Mouse (Mus musculus) gastrocnemius, adult 18-20 months (tissue): ENCODE measurements around the gene Vmn1r233. TPM values are rescaled to one million over a fixed set of nuclear protein-coding genes. Genes with fewer than 3 reads are reported as not detected.

Source experiments
- DNase-seq: peaks from one replicate; pipeline ENCODE4 v3.0.0; 2021; ENCODE audit warnings: low spot score
- long read RNA-seq, 2 experiments: library from polyadenylated mRNA; stranded (forward); transcript quantifications; one replicate each; pipeline ENCODE4 v2.0.0; 2021
- total RNA-seq, 2 experiments: library from RNA; stranded (reverse); gene quantifications; 2 replicates each; pipeline ENCODE4 v1.2.3; 2021

Gene Vmn1r233
- not detected for total RNA-seq
- long read RNA-seq, experiment 1 = 0 reads
- long read RNA-seq, experiment 2 = 0 reads

DNA sequence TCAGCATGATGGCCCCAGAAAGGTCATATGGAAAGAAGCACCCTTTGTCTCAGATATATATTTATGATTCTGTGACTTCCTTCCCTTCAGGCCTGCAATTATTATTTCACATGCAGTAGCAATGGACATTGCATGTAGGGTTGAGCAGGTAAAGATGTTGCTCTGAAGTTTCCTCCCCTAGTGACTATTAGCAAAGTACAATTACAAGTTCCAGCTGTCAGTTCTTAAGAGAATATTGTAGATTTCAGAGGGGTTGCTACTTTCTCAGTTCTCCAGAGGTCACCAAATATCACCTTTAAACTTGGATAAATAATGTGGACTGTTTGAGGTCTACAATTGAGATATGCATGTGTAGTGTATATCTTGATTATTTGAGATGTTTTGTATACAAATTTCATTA, at the start of gene Vmn1r233:
Vmn1r233 (minus strand) TSS at position 101 of the 400 bp plus-strand sequence.
- no peak for DNase-seq

GRCm38 (mm10) chr17:21018410-21019080, 22.3 kb upstream of the Vmn1r233 start:
- DNase-seq = no peak

DNA sequence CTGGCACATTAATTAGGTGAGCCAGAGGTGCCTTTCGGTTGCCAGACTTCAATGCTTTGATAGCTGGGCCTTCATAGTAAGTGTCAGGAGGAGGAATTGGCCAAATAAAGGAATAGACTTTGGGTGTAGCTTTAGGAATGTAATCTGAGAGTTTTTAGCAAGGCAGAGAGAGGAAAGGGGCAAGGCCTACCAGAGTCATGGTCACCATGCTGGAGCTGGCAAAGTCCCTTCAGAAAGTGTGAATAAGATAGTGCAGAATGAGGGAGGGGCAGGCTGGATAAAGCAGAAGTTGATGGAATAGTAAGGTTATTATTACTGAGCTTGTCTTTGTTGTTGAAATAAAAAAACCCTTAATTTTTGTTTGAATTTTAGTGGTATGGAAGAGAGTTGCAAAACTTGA, 13.5 kb upstream of the Vmn1r233 start:
- no peak for DNase-seq

DNA sequence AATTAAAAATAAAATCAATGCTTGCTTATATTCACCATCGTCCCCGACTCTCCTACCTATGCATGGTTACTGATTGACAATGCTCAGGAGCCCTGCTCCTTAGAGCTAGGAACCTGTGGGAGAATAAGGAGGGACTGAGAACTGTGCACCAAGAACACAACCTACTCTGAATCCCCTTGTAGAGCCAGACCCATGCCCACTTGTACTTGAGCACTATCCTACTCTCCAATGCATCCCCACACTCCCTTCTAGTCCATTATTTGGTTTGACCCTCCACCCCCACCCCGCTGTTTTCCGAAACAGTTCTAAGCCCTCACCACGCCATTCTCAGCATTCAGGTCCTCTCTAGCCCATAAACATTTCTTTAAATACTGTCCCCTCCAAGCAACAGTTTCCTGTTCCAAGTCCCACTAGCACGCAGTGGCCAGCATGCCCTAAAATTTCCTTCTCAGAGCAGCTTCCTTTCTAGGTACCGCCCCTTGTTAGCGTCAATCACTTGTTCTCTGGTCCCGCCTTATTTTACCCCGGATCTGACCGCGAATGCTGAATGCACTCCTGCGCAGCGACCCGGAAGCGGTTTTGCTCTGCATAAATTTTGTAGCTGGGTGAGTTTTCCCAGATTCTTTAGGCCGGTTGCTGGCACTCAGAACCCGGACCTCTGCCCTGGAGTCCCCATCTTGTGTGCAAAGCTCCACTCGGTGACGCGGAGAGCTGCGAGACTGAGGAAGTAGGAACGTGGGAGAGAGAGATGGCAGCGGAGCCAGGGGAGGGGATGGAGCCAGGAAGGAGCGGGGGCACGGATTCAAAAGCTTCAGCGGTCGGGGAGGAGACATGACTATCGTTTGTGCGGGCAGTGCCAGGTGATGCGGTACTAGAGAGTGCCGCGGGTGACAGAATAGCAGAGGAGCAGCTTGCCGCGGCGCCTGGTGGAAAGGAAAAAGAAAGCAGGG, 12.4 kb upstream of the Vmn1r233 start, which contains the start of gene Zfp160:
Zfp160 (plus strand) TSS at position 522 of the 950 bp plus-strand sequence.
- DNase-seq = peak; percentile 88

DNA sequence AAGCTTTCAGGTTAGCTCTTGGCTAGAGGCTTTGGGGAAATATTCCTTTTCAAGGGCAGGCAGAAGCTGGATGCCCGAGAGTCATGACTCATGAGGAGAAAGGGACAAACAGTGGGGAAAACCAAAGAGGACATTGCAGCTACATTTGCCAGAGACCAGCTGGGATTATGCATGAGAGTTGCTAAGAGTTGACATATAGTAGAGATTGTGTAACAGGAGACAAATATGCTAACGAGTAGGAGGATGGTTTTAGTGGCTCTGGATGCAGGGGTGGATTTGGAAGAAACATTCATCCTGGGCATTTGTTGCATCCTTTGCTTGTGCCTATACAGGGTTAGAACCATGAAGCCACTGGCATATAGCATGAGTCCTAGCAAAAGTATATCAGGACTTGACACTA, 2.5 kb downstream of the Vmn1r233 start:
- no peak for DNase-seq

DNA sequence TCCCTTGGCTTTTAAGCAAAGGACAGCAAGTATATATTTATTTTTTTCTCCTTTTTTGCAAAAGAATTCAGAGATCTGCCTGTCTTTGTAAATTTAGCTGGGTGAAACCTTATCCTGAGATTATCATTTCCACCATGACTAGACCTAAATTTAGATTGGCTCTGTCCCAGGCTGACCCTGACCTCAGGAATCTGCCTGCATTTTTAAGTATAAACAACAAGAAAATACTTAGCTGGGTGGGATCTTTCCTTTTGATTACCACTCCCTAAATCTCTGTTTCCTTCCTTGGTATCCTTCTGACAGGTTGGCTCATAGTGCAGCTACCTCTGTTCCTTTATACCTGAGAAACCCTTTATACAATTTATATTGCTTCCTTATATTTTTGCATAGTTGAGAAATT, 29.6 kb downstream of the Vmn1r233 start:
- DNase-seq = peak; percentile 20

- peak; percentile 15 for DNase-seq
Observed at GRCm38 (mm10) chr17:20965421-20965820, 30.8 kb downstream of the Vmn1r233 start.

DNA sequence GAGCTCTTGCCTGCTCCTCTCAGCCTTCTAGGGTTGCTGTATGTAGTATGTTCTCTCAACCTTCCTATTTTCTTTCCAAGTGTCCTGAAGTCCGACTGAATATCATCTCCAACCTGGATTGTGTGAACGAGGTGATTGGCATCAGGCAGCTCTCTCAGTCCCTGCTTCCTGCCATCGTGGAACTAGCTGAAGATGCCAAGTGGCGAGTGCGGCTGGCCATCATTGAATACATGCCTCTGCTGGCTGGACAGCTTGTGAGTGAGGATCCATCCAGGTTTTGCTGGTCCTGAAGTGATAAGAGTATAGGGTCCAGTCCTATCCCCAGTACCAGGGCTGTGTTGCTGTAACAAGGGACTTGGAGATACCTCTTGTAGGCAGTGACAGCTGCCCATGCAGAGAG, 35.9 kb downstream of the Vmn1r233 start:
- no peak for DNase-seq

GRCm38 (mm10) chr17:20946636-20947035, 49.6 kb downstream of the Vmn1r233 start:
- no peak for DNase-seq

DNA sequence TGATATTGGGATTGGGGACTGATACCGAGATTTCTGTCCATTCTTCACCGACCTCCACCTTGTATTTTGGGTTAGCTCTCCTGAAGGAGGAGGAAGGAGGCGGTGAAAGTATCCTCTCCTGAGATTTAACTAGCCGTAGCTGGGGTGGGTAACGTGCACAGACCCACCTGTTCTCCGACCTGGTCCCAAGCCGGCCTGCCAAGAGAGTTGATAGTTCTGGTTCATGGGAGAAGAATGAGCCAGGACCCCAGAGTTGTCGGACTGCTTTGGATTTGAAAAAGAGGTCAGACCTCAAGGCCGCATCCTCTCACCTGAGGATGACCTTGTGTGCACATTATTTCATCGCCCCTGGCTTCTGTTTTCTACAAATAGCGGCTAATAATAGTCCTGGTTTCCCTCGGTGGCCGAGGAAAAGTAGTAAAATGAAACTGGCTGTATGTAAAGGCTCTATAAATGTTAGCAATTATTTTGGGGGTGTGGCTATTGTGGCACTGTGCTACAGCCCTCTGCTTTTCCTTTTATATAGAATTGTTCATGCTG, 50.2 kb downstream of the Vmn1r233 start:
- no peak for DNase-seq

DNA sequence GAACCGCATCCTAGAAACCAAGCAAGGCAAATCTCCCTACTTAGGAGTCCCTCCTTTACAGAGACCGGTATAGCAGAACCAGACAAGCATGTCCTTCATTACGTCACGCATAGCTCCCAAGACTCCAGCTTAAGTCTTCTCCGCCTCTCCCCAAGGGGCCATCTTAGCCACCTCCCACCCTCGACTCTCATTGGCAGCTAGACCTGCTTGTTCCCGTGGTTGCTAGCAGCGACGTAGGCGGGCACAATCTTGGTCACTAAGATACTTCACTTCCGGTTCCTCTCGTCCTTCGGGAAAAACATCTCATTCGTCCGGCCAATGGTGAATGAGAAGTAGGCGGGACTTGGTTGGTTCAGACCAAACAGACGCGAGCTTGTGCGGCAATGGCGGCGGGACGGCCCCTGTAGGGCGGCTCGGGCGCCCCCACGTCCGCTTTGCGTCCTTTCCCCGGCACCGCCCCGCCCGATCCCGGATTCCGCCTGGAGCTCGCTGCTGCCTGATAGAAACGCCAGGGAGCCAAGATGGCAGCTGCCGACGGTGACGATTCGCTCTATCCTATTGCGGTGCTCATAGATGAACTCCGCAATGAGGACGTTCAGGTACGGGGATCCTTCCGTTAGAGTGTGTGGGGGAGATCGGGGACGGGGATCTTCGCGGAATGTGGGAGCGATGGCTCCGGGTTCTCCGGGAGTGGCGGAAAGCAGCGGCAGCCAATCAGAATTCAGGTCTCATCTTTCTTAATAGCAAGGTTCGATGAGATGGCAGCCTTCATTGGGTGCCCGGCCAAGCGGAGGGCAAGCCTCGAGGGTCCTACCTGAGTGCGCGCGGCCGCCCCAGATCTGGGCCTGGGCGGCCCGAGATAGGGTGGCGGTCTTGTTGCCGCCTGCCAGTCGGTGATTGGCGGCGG, 51.0 kb downstream of the Vmn1r233 start, which contains the start of gene Ppp2r1a:
Ppp2r1a (plus strand) TSS at position 327 of the 907 bp plus-strand sequence.
- peak; percentile 100 for DNase-seq

DNA sequence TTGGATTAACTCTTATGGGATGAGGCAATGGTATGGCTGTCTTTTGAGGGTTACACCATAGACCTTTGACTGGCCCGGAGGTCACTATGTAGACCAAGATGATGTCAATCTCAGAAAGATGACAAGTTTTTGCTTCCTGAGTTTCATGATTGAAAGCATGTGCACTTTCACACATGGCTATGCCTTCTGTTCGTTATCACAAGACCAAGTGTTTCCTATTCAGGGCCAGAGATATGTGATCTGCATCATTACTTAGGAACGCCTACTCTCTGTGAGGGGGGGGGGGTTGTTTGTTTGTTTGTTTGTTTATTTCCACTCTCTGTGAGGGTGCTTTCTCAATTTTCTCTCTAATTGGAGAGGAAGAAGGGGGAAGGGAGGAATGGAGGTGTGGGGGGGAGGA, 52.0 kb downstream of the Vmn1r233 start:
- no peak for DNase-seq

Other genes with a start within 250 kb of the Vmn1r233 start
- not detected for gene Vmn1r228, start 210.3 kb downstream of the Vmn1r233 start, total RNA-seq
- not detected for gene Vmn1r229, start 184.9 kb downstream of the Vmn1r233 start, total RNA-seq
- not detected for gene Vmn1r230, start 156.0 kb downstream of the Vmn1r233 start, total RNA-seq
- gene Vmn1r231, start 91.4 kb downstream of the Vmn1r233 start, total RNA-seq = not detected
- gene Vmn1r232, start 76.8 kb downstream of the Vmn1r233 start, total RNA-seq = not detected
- gene Ppp2r1a, start 51.2 kb downstream of the Vmn1r233 start, total RNA-seq = 100 to 1,000 TPM in 1 of 2 experiments, 10 to 100 TPM in 1; 94.8 to 112 TPM
- gene Zfp160, start 12.4 kb upstream of the Vmn1r233 start, total RNA-seq = 1 to 10 TPM; 5.6 to 6.6 TPM
- gene Vmn1r234, start 229.6 kb upstream of the Vmn1r233 start, total RNA-seq = not detected